Mouse (Mus musculus) embryonic fibroblast, embryonic 13.5 days (primary cell): ENCODE data around the gene Itsn1.

Experiments
- CTCF ChIP-seq: IDR thresholded peaks from 2 replicates; pipeline ENCODE4 v1.5.1; 2011; ENCODE audit warnings: mild to moderate bottlenecking, control low read depth, low read length, moderate library complexity, borderline replicate concordance; ENCODE audit not compliant: insufficient read depth
- POLR2A ChIP-seq: IDR thresholded peaks from 2 replicates; pipeline ENCODE4 v1.6.1; 2011; ENCODE audit warnings: low read depth, mild to moderate bottlenecking, control low read depth, low read length, moderate library complexity

DNA sequence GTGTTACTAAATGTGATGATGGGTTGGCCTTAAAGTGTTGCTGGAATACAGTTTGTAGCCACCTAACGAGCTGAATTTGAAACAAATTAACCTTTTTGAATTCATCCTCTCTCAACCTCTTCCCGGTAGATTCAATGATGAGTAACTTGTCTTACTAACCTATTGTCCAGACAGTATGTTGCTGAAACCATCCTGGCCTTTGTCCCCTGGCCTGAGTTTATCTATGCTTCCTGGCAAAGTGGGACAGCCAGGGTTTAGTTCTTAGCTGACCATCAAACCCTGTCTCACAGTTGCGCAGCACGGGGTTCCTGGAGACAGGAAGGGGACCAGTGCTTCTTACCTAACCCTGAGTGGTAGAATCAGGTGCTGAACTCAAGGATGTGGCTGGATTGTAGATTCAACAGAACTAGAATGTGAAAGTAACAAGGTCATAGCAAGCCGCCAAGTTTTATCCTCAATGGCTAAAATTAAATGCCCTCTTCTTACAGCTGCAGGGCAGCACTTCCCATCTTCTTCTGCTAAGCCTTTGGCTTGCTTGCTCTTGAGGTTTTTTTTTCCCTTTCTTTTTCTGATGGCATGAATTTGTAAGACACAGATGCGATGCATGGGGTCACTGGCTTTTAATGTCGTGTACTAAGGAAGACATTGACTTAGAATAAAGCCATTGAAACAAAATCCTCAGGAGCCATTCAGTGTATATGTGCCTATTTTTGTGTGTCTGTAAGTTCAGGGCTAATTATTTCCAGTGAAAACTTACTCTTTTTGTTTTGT is 7.2 kb downstream of the Itsn1 start:
- TF ChIP-seq CTCF, result no peak
- no peak for TF ChIP-seq POLR2A
